Mouse (Mus musculus) forebrain, embryonic 10.5 days (tissue): ENCODE data around the gene Tsnaxip1. TPM values are rescaled to one million over a fixed set of nuclear protein-coding genes. Genes with fewer than 3 reads are reported as not detected.

ENCODE experiments used
- DNase-seq: peaks from one replicate; pipeline ENCODE4 v3.0.0-alpha.2; 2017; ENCODE audit warnings: low spot score; ENCODE audit errors: extremely low spot score
- H3K27ac ChIP-seq: fragments of 300-500 bp; sonication (generic); 2 replicates; pipeline ENCODE4 v1.5.1; 2016; ENCODE audit warnings: mild to moderate bottlenecking
- H3K27me3 ChIP-seq: fragments of 300-500 bp; sonication (generic); 2 replicates; pipeline ENCODE4 v1.6.1; 2016; ENCODE audit warnings: mild to moderate bottlenecking; ENCODE audit not compliant: poor library complexity, severe bottlenecking
- H3K36me3 ChIP-seq: fragments of 300-500 bp; sonication (generic); replicated peaks from 2 replicates; pipeline ENCODE4 v1.6.1; 2016; ENCODE audit warnings: mild to moderate bottlenecking, moderate library complexity
- H3K4me1 ChIP-seq: fragments of 300-500 bp; sonication (generic); 2 replicates; pipeline ENCODE4 v1.6.1; 2016
- H3K4me3 ChIP-seq: fragments of 300-500 bp; sonication (generic); 2 replicates; pipeline ENCODE4 v1.5.1; 2016; ENCODE audit warnings: mild to moderate bottlenecking, moderate library complexity
- H3K9me3 ChIP-seq: fragments of 300-500 bp; sonication (generic); 2 replicates; pipeline ENCODE4 v1.6.1; 2016; ENCODE audit warnings: mild to moderate bottlenecking, moderate library complexity
- WGBS: fragments of 180-500 bp; shearing (Covaris S2); methylation state at CpG from one replicate; pipeline ENCODE4 v1.1.7; 2016; 5-methylcytosine and 5-hydroxymethylcytosine counted together
- polyA plus RNA-seq: library from polyadenylated mRNA; unstranded; fragments of >200 nt; fragmentation: Nextera tagmentation; extraction: Ambion mirVana; gene quantifications from 2 replicates; pipeline ENCODE4 v1.2.1, GENCODE M21; 2016

The Tsnaxip1 gene
- 0.06 and 0.07 TPM in 2 replicates for polyA plus RNA-seq

DNA sequence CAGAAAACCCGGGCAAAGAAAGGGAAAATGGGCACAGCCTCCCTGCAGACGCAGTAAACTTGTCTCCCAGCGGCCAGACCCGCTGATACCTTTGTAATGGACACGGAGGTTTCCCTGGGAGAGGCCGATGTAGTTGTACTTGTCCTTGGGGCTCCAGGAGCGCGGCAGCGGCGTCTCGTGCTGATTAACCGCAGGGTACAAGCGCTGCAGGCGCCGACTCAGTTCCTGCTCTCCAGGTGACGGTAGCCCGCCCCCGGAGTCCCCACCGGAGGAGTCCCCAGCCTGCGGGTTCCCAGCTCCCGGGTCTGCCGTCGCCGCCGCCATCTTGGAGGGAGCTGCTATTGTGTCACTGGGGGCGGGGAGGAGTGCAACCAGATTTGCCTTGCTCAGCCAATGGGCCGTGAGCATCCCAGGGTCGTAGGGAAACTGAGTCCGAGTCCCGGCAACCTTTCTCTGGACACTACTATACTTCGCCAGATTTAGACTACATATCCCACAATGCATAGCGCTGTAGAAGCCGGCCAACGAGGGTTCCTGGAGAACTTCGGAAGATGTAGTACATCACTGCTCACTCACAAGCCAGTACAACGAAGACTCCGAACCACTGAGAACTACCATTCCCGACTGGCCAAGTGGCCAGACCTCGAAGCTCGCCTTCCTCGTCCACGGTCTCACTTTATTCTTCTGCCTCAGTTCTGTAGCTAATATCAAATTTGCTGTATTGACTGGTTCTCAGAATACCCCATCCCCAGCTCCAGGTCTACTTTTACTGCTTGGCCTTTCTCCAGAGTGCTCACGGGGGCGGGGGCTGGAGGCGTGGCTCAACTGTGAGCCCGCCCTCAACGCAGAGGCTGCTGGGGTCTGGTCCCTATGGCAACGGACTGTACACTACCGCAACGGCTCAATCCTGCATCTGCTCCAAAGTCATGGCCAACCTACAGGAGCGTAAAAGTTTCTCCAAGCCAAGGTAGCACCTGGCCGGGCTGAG lies at the start of gene Tsnaxip1, which contains the start of gene Ranbp10:
Tsnaxip1 (plus strand) TSS at position 871 of the 988 bp plus-strand sequence.
Ranbp10 (minus strand) TSS at position 490 of the 988 bp plus-strand sequence.
- peak within 1 kb of the TSS; percentile 97 for H3K4me3 ChIP-seq
- no peaks in the 10 kb centered on the region for H3K9me3 ChIP-seq
- peaks cover 36% of the 10 kb centered on the region for H3K36me3 ChIP-seq
- WGBS: under 1% methylated on average over 52 of the region's 52 CpGs
- H3K27me3 ChIP-seq: no peaks in the 10 kb centered on the region
- DNase-seq: peak; percentile 96
- peaks cover 18% of the 10 kb centered on the region for H3K4me1 ChIP-seq
- H3K27ac ChIP-seq: peak within 1 kb of the TSS; percentile 93

GRCm38 (mm10) chr8:105777833-105778232 lies 49.7 kb upstream of the Tsnaxip1 start:
- WGBS: 93% methylated on average over 2 of the region's 2 CpGs
- no peaks in the 10 kb centered on the region for H3K9me3 ChIP-seq
- DNase-seq: no peak
- H3K4me1 ChIP-seq: no peaks in the 10 kb centered on the region
- H3K27ac ChIP-seq: no peak overlapping the region
- no peaks in the 10 kb centered on the region for H3K27me3 ChIP-seq
- H3K36me3 ChIP-seq: peaks cover 99% of the 10 kb centered on the region
- no peak overlapping the region for H3K4me3 ChIP-seq

DNA sequence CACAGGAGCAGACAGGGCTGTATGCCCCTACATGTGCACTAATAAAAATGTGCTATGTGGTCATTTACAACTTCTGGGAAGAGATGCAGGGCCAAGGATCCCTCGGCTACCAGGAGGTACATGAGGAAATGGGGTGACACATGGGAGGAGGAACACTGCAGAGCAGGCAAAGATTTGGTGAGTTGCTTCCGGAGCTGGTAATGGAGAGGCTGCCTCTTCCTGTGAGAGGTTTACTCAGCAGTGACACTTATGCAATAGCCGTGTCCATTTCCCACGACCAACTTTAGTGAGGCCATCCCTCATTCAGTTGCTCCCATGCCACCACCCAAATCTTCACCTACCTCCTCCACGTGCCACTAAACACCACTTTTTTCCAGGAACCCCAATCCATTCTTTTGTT lies 47.2 kb upstream of the Tsnaxip1 start:
- no peak for DNase-seq
- Histone ChIP-seq H3K36me3 (peaks cover 97% of the 10 kb centered on the region), H3K9me3 (no peaks in the 10 kb centered on the region), H3K27ac (no peak overlapping the region), H3K4me3 (no peak overlapping the region), H3K4me1 (no peaks in the 10 kb centered on the region), H3K27me3 (no peaks in the 10 kb centered on the region)
- 93% methylated on average over 5 of the region's 5 CpGs for WGBS

GRCm38 (mm10) chr8:105788241-105788640 lies 39.3 kb upstream of the Tsnaxip1 start:
- DNase-seq: peak; percentile 61
- no peaks in the 10 kb centered on the region for H3K9me3 ChIP-seq
- H3K4me1 ChIP-seq: peaks cover 6% of the 10 kb centered on the region
- H3K27ac ChIP-seq: no peak overlapping the region
- H3K36me3 ChIP-seq: peaks cover 45% of the 10 kb centered on the region
- WGBS: 88% methylated on average over 2 of the region's 2 CpGs
- no peaks in the 10 kb centered on the region for H3K27me3 ChIP-seq
- no peak overlapping the region for H3K4me3 ChIP-seq

GRCm38 (mm10) chr8:105788927-105789326 lies 38.6 kb upstream of the Tsnaxip1 start:
- DNase-seq: no peak

GRCm38 (mm10) chr8:105789626-105790025 lies 37.9 kb upstream of the Tsnaxip1 start:
- peaks cover 33% of the 10 kb centered on the region for H3K36me3 ChIP-seq
- DNase-seq: no peak
- H3K27ac ChIP-seq: no peak overlapping the region
- H3K9me3 ChIP-seq: no peaks in the 10 kb centered on the region
- no peak overlapping the region for H3K4me3 ChIP-seq
- H3K27me3 ChIP-seq: no peaks in the 10 kb centered on the region
- peaks cover 6% of the 10 kb centered on the region for H3K4me1 ChIP-seq

More at GRCm38 (mm10) chr8:105788927-105789326, 38.6 kb upstream of the Tsnaxip1 start:
- 78% methylated on average over 4 of the region's 4 CpGs for WGBS
- no peaks in the 10 kb centered on the region for H3K9me3 ChIP-seq
- H3K27ac ChIP-seq: no peak overlapping the region
- H3K4me1 ChIP-seq: peaks cover 6% of the 10 kb centered on the region
- no peaks in the 10 kb centered on the region for H3K27me3 ChIP-seq
- H3K36me3 ChIP-seq: peaks cover 38% of the 10 kb centered on the region
- no peak overlapping the region for H3K4me3 ChIP-seq

GRCm38 (mm10) chr8:105793331-105793730 lies 34.2 kb upstream of the Tsnaxip1 start:
- Histone ChIP-seq H3K4me1 (no peaks in the 10 kb centered on the region), H3K27ac (no peak overlapping the region), H3K36me3 (peaks cover 26% of the 10 kb centered on the region), H3K27me3 (no peaks in the 10 kb centered on the region), H3K9me3 (no peaks in the 10 kb centered on the region), H3K4me3 (no peak overlapping the region)
- no peak for DNase-seq
- 97% methylated on average over 1 of the region's 1 CpGs for WGBS

DNA sequence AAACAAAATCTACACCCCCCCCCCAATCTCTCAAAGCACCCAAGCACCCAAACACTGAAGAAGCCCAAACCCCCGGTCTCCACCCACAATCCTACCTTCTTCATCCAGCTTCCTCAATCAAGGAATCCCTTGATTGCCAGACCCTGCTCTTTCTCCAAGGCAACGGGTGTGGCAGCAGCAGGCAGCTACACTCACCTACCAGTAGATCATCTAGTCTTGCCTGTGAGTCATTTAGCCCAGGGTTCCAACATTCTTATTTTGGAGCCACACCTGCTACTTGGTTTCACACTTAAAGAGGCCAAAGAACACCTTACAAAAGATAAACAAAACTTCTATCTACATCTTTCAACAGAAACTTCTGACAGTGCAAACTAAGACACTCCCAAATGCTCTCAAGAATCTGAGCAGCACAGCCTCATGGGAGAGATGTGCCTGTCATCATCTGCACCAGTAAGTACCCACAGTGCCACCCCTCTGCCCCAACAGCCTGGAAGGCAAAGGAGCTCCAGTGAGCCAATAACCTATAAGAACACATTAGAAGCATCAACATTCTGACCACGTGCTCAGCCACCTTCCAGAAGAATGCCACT lies 33.4 kb upstream of the Tsnaxip1 start:
- no peak for DNase-seq
- WGBS: 87% methylated on average over 3 of the region's 3 CpGs
- Histone ChIP-seq H3K27ac (no peak overlapping the region), H3K4me3 (no peak overlapping the region), H3K9me3 (no peaks in the 10 kb centered on the region), H3K27me3 (no peaks in the 10 kb centered on the region), H3K4me1 (peaks cover 2% of the 10 kb centered on the region; the same call in 1 of the 2 replicates), H3K36me3 (peaks cover 34% of the 10 kb centered on the region)

- WGBS: 95% methylated on average over 1 of the region's 1 CpGs
- peaks cover 41% of the 10 kb centered on the region for H3K36me3 ChIP-seq
Measured at GRCm38 (mm10) chr8:105795785-105796184, 31.7 kb upstream of the Tsnaxip1 start.

DNA sequence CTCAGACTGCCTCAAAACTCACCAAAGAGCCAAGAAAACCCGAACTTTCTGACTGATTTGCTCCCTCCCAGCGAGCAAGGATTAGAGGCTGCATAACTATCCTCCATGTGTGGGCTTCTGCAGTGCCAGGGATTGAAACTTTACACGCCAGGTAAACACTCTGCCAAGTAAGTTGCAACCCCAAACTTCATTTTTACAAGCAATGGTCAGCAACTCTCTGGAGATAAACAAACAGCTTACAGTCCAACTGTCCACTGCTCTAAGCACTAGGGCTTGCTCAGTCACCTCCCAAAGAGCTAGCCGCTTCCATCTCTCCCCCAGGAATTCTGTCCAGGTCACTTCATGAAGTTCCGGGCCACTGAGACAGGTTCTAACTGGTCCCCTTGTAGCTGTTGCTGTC lies 29.1 kb upstream of the Tsnaxip1 start:
- H3K4me3 ChIP-seq: no peak overlapping the region
- H3K9me3 ChIP-seq: no peaks in the 10 kb centered on the region
- 92% methylated on average over 5 of the region's 5 CpGs for WGBS
- H3K27ac ChIP-seq: 0 out of 2 replicates have a peak overlapping the region, but pooled peaks have one; percentile 30
- H3K36me3 ChIP-seq: peaks cover 44% of the 10 kb centered on the region
- H3K27me3 ChIP-seq: no peaks in the 10 kb centered on the region
- no peak for DNase-seq
- H3K4me1 ChIP-seq: peaks cover 9% of the 10 kb centered on the region; the same call in 1 of the 2 replicates

More at GRCm38 (mm10) chr8:105795785-105796184, 31.7 kb upstream of the Tsnaxip1 start:
- Histone ChIP-seq H3K4me1 (peaks cover 9% of the 10 kb centered on the region; the same call in 1 of the 2 replicates), H3K27ac (no peak overlapping the region), H3K9me3 (no peaks in the 10 kb centered on the region), H3K4me3 (no peak overlapping the region), H3K27me3 (no peaks in the 10 kb centered on the region)
- no peak for DNase-seq

DNA sequence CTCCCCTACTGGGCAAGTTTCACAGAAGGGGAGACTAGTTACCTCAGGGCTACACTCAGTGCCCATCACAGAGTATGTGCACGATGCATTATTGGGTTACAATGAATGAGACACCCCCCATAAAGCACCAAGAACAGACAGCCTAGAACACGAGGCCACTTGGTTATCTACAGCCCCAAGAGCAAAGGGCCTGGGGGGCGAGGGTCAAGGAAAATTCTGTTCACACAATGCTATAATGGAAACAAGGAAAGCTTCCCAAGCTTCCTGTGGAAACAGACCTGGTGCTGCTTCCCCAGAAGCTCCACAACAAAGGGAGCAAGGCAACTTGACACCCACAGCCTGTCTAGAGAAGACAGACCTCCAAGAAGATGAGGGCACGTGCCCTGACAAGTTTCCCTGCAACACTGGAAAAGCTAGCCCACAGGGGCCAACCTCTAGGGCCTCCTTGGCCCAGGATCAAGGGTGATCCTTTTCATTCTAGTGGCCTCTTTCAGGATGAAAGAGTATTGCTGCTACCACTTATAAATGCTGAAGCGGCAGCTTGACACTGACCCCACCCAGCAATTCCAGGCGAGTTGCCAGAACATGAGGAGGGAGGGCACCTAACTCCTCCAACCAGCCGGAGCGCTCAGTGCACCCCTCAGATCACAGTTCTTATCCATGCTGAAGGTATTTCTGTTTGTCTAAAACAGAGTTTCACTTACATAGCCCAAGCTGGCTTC lies 28.3 kb upstream of the Tsnaxip1 start:
- Histone ChIP-seq H3K9me3 (no peaks in the 10 kb centered on the region), H3K4me1 (peaks cover 9% of the 10 kb centered on the region; the same call in 1 of the 2 replicates), H3K36me3 (peaks cover 49% of the 10 kb centered on the region), H3K27me3 (no peaks in the 10 kb centered on the region), H3K27ac (peak overlapping the region; percentile 44), H3K4me3 (no peak overlapping the region)
- no peak for DNase-seq
- WGBS: 84% methylated on average over 8 of the region's 8 CpGs

DNA sequence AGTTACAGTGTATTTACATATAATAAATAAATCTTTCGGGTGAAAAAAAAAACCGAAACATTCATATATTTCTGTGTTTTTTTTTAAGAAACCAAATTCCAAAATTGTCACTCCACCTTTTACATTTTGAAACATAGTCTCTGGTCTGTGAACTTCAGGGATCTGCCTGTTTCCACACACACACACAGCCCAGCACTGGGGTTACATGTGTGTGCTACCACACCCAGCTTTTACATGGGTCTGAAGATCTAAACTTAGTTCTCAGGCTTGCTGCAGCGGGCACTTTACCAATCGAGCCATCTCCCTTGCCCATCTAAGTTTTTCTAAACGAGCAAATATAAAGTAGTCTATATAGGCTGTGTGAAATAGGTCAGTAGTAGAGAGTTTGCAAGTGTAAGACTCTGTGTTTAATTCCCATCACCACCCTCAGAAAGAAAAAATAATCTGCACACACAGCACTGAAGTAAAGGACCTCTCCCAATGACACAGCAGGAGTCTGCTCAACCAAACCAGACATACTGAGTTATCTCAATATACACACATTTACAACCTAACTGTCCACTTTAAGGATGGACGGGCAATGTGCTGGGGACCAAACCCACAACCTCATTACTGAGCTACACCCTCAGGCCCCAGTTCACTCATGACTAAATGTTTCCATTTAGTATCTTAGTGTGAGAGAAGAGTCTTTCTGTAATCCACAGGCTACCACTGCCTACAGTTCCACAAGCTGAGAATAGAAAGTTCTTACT lies 26.2 kb upstream of the Tsnaxip1 start:
- WGBS: 91% methylated on average over 6 of the region's 6 CpGs
- H3K27ac ChIP-seq: no peak overlapping the region
- H3K9me3 ChIP-seq: no peaks in the 10 kb centered on the region
- no peak for DNase-seq
- H3K36me3 ChIP-seq: peaks cover 53% of the 10 kb centered on the region
- H3K4me3 ChIP-seq: no peak overlapping the region
- peaks cover 9% of the 10 kb centered on the region; the same call in 1 of the 2 replicates for H3K4me1 ChIP-seq
- H3K27me3 ChIP-seq: no peaks in the 10 kb centered on the region
